Mouse (Mus musculus) activated CD4-positive, CD25-positive, alpha-beta regulatory T cell (primary cell): Measurements from ENCODE around the gene Zfp606. TPM values are rescaled to one million over a fixed set of nuclear protein-coding genes. Genes with fewer than 3 reads are reported as not detected.

ENCODE experiments used
- polyA plus RNA-seq, 2 experiments: library from polyadenylated mRNA; unstranded; fragments of 100-300 nt; shearing (Covaris generic); gene quantifications; one replicate each; pipeline ENCODE4 v1.2.1; 2017

The Zfp606 gene
- 1 to 10 TPM; 7.2 to 8.5 TPM for polyA plus RNA-seq

GRCm38 (mm10) chr7:12478158-12479008 lies at the start of gene Zfp606:
Gene Zfp606, plus strand, starts transcription at chr7:12478293.

GRCm38 (mm10) chr7:12512217-12512616 lies 34.1 kb downstream of the Zfp606 start, which contains the start of gene 2900092C05Rik:
Gene 2900092C05Rik, plus strand, starts transcription at chr7:12512517.

Other genes with a start within 250 kb of the Zfp606 start
- under 1 TPM; 0.02 to 0.05 TPM for gene Vmn1r81, start 210.0 kb upstream of the Zfp606 start, polyA plus RNA-seq
- not detected for gene Vmn1r82, start 177.9 kb upstream of the Zfp606 start, polyA plus RNA-seq
- gene Vmn1r83, start 148.8 kb upstream of the Zfp606 start, polyA plus RNA-seq = not detected
- gene Vmn1r84, start 109.0 kb upstream of the Zfp606 start, polyA plus RNA-seq = under 1 TPM in 1 of 2 experiments, not detected in 1; 0.39 TPM
- gene Zfp551, start 55.5 kb upstream of the Zfp606 start, polyA plus RNA-seq = 1 to 10 TPM; 1.7 to 2.3 TPM
- gene 2900092C05Rik, start 34.2 kb downstream of the Zfp606 start, polyA plus RNA-seq = not detected
- under 1 TPM; 0.02 to 0.11 TPM for gene Vmn2r53, start 130.5 kb downstream of the Zfp606 start, polyA plus RNA-seq
- gene Vmn2r54, start 162.0 kb downstream of the Zfp606 start, polyA plus RNA-seq = not detected
- gene Vmn2r55, start 206.7 kb downstream of the Zfp606 start, polyA plus RNA-seq = not detected